Mouse (Mus musculus): ENCODE data around the gene Lmtk2.

DNA sequence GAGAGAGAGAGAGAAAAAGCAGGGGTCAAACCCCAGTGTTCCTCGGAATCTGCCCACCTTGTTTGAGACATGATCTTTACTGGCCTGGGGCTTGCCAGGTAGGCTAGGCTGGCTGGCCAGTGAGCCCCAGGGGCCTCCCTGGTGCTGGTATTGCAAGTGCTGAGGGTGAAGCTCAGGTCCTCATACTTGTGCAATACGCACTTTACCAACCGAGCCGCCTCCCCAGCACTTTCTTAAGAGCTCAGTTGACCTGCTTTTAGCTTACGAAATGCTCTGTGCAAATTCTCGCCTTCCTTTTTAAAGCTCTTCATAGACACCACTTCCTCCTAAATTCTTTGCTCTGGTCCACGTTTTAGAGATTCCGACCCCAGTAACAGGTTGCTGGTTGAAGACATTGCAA lies 9.0 kb downstream of the Lmtk2 start:
- TF ChIP-seq CTCF (IDR thresholded peaks at IDR 0.05; ENCODE audit: low read depth) (no peak), EP300 (IDR thresholded peaks at IDR 0.05; ENCODE audit: low read depth) (peak; percentile 27; the same call in 1 of the 2 replicates)

Data from liver, postnatal 0 days (tissue).